Mouse (Mus musculus): ENCODE measurements around the gene Nfix.

DNA sequence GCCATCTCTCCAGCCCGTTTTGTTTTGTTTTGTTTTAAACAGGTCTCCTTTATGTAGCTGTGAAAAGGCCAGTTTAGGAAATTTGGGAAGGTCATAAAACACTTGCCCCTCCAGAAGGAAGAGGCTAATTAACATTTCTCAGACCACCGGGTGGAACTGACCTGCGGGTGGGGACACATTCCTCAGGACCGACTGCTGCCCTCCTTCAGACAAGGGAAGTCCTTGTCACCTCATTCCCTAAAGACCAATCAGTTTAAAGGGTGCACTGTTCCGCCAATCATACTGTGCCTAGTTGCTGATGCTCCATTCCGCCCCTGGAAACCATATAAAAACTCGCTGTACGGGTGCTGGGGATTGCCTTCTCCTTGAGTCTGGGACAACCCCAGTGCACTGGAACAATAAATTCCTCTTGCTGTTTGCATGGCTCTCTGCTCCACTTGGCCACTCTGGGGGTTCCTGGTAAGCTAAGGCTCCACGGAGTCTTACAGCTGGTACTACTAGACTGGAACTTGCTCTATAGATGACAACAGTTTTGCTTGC is 147.0 kb downstream of the Nfix start:
- TF ChIP-seq CTCF (IDR thresholded peaks at IDR 0.05; ENCODE audit: low read depth, low read length) (no peak), POLR2A (IDR thresholded peaks at IDR 0.05; ENCODE audit: insufficient read depth, low read length) (peak; percentile 97), EP300 (IDR thresholded peaks at IDR 0.05; ENCODE audit: insufficient read depth, low read depth, low read length) (peak; percentile 90)

All from ES-Bruce4 (cell line).